Mouse (Mus musculus): Measurements from ENCODE around the gene Pgr. TPM values are rescaled to one million over a fixed set of nuclear protein-coding genes. Genes with fewer than 3 reads are reported as not detected.
A peak's percentile ranks its signal among the peaks of the same experiment; 100 is the strongest.

The Pgr gene
- total and polyA plus RNA-seq, 2 experiments from 2014 or later, result 4.5 to 6.4 TPM

GRCm38 (mm10) chr9:9001170-9001569 lies 101.5 kb downstream of the Pgr start:
- peak; percentile 51 for TF ChIP-seq CTCF (IDR thresholded peaks at IDR 0.05)
- DNase-seq (ENCODE audit: low spot score) (peak; percentile 49), ATAC-seq (ENCODE audit: low FRiP score) (no peak)
- H3K4me3 ChIP-seq (ENCODE audit: low read depth, low read length), result no peak overlapping the region
- H3K36me3 ChIP-seq (ENCODE audit: insufficient read depth, low read length), result no peaks in the 10 kb centered on the region
- H3K4me2 ChIP-seq (ENCODE audit: low read depth, low read length, poor library complexity, severe bottlenecking), result no peak overlapping the region
- H3K9ac ChIP-seq (replicated peaks; ENCODE audit: low read length, poor library complexity, severe bottlenecking), result no peak overlapping the region
- no peak overlapping the region for H3K27ac ChIP-seq (ENCODE audit: low read depth, low read length)
- H3K9me3 ChIP-seq (ENCODE audit: low read length), result no peaks in the 10 kb centered on the region
- no peaks in the 10 kb centered on the region for H3K27me3 ChIP-seq (ENCODE audit: insufficient read depth, low read length)
- no peaks in the 10 kb centered on the region for H3K4me1 ChIP-seq (ENCODE audit: insufficient read depth, low read length)

DNA sequence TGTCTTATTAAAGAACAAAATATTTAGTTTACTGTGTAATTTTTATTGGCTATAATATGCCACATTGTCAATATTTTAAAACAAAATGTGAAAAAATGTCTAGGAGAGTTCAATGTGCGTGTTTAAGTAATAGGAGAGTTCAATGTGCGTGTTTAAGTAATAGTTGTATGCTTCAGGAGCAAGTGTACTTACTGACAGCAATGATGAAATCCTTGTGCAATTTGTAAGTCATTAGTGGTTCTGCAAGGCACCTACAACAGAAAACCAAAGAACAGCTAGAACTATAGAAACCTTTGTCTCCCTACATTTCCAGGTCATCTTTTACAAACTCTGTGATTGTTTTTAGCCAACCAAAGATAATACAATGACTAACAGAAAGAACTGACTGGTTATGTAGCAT lies 115.5 kb downstream of the Pgr start:
- DNase-seq (ENCODE audit: low spot score), result no peak
- no peak for TF ChIP-seq CTCF (IDR thresholded peaks at IDR 0.05)
- no peaks in the 10 kb centered on the region for H3K4me1 ChIP-seq (ENCODE audit: insufficient read depth, low read length)
- no peaks in the 10 kb centered on the region for H3K9me3 ChIP-seq (ENCODE audit: low read length)
- WGBS, result 94% methylated on average over 2 of the region's 2 CpGs
- no peak overlapping the region for H3K27ac ChIP-seq (ENCODE audit: low read depth, low read length)
- H3K9ac ChIP-seq (replicated peaks; ENCODE audit: low read length, poor library complexity, severe bottlenecking), result no peak overlapping the region
- no peak for ATAC-seq (ENCODE audit: low FRiP score)
- no peak overlapping the region for H3K4me2 ChIP-seq (ENCODE audit: low read depth, low read length, poor library complexity, severe bottlenecking)
- no peaks in the 10 kb centered on the region for H3K27me3 ChIP-seq (ENCODE audit: insufficient read depth, low read length)
- no peaks in the 10 kb centered on the region for H3K36me3 ChIP-seq (ENCODE audit: insufficient read depth, low read length)
- no peak overlapping the region for H3K4me3 ChIP-seq (ENCODE audit: low read depth, low read length)

Other genes with a start within 250 kb of the Pgr start
- gene Gm16485, start 72.0 kb downstream of the Pgr start, total RNA-seq (2014; rRNA removed), result 0.55 and 1.6 TPM in 2 replicates
- gene Gm16485, start 72.0 kb downstream of the Pgr start, polyA plus RNA-seq (2015; fragmentation: Nextera tagmentation; extraction: Ambion mirVana), result 0.36 and 0.44 TPM in 2 replicates

Measured in midbrain, postnatal 0 days (tissue).